11 mouse cellular contexts compared by ENCODE assay signal in genomic region chr1:188059006-188059405, GRCm38 (mm10).
"Had no signal": no experiment of that assay in that cellular context is flagged by ENCODE, and none has a peak within 500 bp of the region (broad histone marks: within the 10 kb centered on the region; RNA-seq: fewer than 3 reads in every experiment).

No protein-coding gene starts in this region.

- H3K9ac ChIP-seq: hindbrain, embryonic 15.5 days; limb, embryonic 13.5 days; liver, embryonic 14.5 days; midbrain, embryonic 12.5 days; neural tube, embryonic 13.5 days had no signal

- H3K27me3 ChIP-seq: hindbrain, embryonic 15.5 days; limb, embryonic 13.5 days; midbrain, embryonic 12.5 days; neural tube, embryonic 13.5 days had no signal

- H3K4me1 ChIP-seq: hindbrain, embryonic 15.5 days; midbrain, embryonic 12.5 days; neural tube, embryonic 13.5 days had no signal

- H3K4me3 ChIP-seq: hindbrain, embryonic 15.5 days; limb, embryonic 13.5 days; midbrain, embryonic 12.5 days; neural tube, embryonic 13.5 days had no signal

- H3K36me3 ChIP-seq: hindbrain, embryonic 15.5 days; limb, embryonic 13.5 days; midbrain, embryonic 12.5 days; neural tube, embryonic 13.5 days had no signal

- ATAC-seq: inflammation-experienced regulatory T-cells, adult 6 months; midbrain, embryonic 16.5 days had no signal

- H3K27ac ChIP-seq: hindbrain, embryonic 15.5 days; limb, embryonic 13.5 days; liver, embryonic 14.5 days; midbrain, embryonic 12.5 days; neural tube, embryonic 13.5 days had no signal

- H3K9me3 ChIP-seq: hindbrain, embryonic 15.5 days; limb, embryonic 13.5 days; midbrain, embryonic 12.5 days; neural tube, embryonic 13.5 days had no signal

- DNase-seq: left cerebral cortex, postnatal 4 days; lung, adult 18-20 months; right cerebral cortex, postnatal 14 days; thymus, postnatal 36 days had no signal

- H3K4me2 ChIP-seq: hindbrain, embryonic 15.5 days; limb, embryonic 13.5 days; midbrain, embryonic 12.5 days; neural tube, embryonic 13.5 days had no signal
